Mouse (Mus musculus) limb, embryonic 12.5 days (tissue): ENCODE measurements at regions not wholly inside any gene's neighbourhood (a gene's known extent, or its start where the extent isn't known, plus 50 kb on each side); places are given as distances from the start of the nearest gene placed in this dataset.

ENCODE experiments used
- ATAC-seq: fragments of 200-750 bp; cut with Nextera tagmentation; 2 replicates; pipeline ENCODE4 v1.8.0; 2017; ENCODE audit warnings: low read depth, moderate TSS enrichment; ENCODE audit not compliant: insufficient number of reproducible peaks, insufficient read depth, low FRiP score, low TSS enrichment
- H3K27ac ChIP-seq: fragments of 300-500 bp; sonication (generic); 2 replicates; pipeline ENCODE4 v1.5.1; 2016; ENCODE audit warnings: mild to moderate bottlenecking, moderate library complexity
- H3K27me3 ChIP-seq: fragments of 300-500 bp; sonication (generic); 2 replicates; pipeline ENCODE4 v1.6.1; 2016; ENCODE audit warnings: mild to moderate bottlenecking, moderate library complexity
- H3K36me3 ChIP-seq: fragments of 300-500 bp; sonication (generic); 2 replicates; pipeline ENCODE4 v1.6.1; 2016; ENCODE audit warnings: mild to moderate bottlenecking, moderate library complexity
- H3K4me1 ChIP-seq: fragments of 300-500 bp; sonication (generic); replicated peaks from 2 replicates; pipeline ENCODE4 v1.6.1; 2016
- H3K4me2 ChIP-seq: fragments of 300-500 bp; sonication (generic); 2 replicates; pipeline ENCODE4 v1.6.1; 2016; ENCODE audit warnings: mild to moderate bottlenecking, moderate library complexity
- H3K4me3 ChIP-seq: fragments of 300-500 bp; sonication (generic); replicated peaks from 2 replicates; pipeline ENCODE4 v1.5.1; 2016; ENCODE audit warnings: mild to moderate bottlenecking
- H3K9ac ChIP-seq: fragments of 300-500 bp; sonication (generic); replicated peaks from 2 replicates; pipeline ENCODE4 v1.6.1; 2016; ENCODE audit warnings: mild to moderate bottlenecking, moderate library complexity
- H3K9me3 ChIP-seq: fragments of 300-500 bp; sonication (generic); 2 replicates; pipeline ENCODE4 v1.6.1; 2016; ENCODE audit warnings: mild to moderate bottlenecking, moderate library complexity
- WGBS: fragments of 180-500 bp; shearing (Covaris S2); methylation state at CpG from one replicate; pipeline ENCODE4 v1.1.7; 2016; 5-methylcytosine and 5-hydroxymethylcytosine counted together

- Histone ChIP-seq H3K4me3 (no peak overlapping the region), H3K9me3 (no peaks in the 10 kb centered on the region), H3K27ac (no peak overlapping the region), H3K27me3 (no peaks in the 10 kb centered on the region), H3K4me1 (peaks cover 17% of the 10 kb centered on the region), H3K4me2 (no peak overlapping the region), H3K9ac (no peak overlapping the region), H3K36me3 (no peaks in the 10 kb centered on the region)
- 31% methylated on average over 5 of the region's 5 CpGs for WGBS
- ATAC-seq = no peak
Measured at GRCm38 (mm10) chr2:73041475-73041874, 55.0 kb upstream of the Gm11084 start.

DNA sequence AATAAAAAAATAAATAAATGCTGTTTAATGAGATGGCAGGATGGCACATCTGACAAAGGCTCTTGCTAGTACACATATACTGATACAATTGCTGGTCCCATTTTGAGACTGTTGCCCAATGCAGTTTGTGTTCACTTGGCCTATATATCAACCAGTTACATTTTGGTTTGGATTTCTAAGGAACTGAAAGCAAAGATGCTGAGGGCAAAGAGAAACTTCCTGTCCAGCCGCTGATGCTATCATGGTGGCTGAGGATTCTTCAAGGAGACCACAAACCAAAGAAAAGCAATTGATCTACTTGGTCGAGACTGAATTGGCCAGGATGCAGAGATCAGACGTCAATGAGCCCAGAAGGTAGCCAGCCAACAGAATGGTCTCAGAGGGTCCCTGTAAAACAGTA is 53.5 kb upstream of the Gm11084 start:
- WGBS = 74% methylated on average over 3 of the region's 3 CpGs
- H3K4me2 ChIP-seq = no peak overlapping the region
- H3K27ac ChIP-seq = no peak overlapping the region
- H3K27me3 ChIP-seq = no peaks in the 10 kb centered on the region
- H3K36me3 ChIP-seq = no peaks in the 10 kb centered on the region
- no peak for ATAC-seq
- H3K4me1 ChIP-seq = peaks cover 12% of the 10 kb centered on the region
- no peak overlapping the region for H3K9ac ChIP-seq
- H3K9me3 ChIP-seq = no peaks in the 10 kb centered on the region
- no peak overlapping the region for H3K4me3 ChIP-seq

GRCm38 (mm10) chr2:73039300-73039699 is 52.8 kb upstream of the Gm11084 start:
- Histone ChIP-seq H3K36me3 (no peaks in the 10 kb centered on the region), H3K9me3 (no peaks in the 10 kb centered on the region), H3K27me3 (no peaks in the 10 kb centered on the region), H3K4me2 (no peak overlapping the region), H3K4me3 (no peak overlapping the region), H3K4me1 (peaks cover 12% of the 10 kb centered on the region), H3K27ac (no peak overlapping the region), H3K9ac (no peak overlapping the region)
- 59% methylated on average over 2 of the region's 2 CpGs for WGBS
- no peak for ATAC-seq

DNA sequence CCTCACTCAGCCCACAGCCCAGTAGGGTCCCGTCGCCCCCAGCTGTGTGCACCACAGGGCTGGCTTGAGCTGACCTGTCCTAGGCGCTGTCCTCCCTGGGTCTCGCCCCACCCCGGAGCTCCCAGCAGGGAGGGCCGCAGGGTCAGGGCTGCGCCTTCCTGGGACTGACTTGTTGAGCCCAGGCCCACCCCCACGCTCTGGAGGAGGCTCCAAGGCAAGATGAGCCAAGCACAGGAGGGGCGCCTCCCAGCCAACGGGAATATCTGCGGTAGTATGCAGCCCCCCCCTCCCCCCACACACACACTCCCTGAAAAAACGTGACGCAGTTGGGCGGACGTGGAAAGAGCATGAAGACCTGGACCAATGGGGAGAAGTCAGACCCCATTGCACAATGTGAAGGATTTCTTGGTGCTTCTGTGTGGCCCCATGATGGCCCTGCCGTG is 51.8 kb upstream of the Gm11084 start:
- Histone ChIP-seq H3K4me3 (peak overlapping the region; percentile 17), H3K4me1 (peaks cover 12% of the 10 kb centered on the region), H3K36me3 (no peaks in the 10 kb centered on the region), H3K4me2 (peak overlapping the region; percentile 44), H3K27ac (no peak overlapping the region), H3K9ac (no peak overlapping the region), H3K9me3 (no peaks in the 10 kb centered on the region), H3K27me3 (no peaks in the 10 kb centered on the region)
- no peak for ATAC-seq
- 15% methylated on average over 16 of the region's 16 CpGs for WGBS

GRCm38 (mm10) chr2:73037266-73038046 is 50.9 kb upstream of the Gm11084 start:
- Histone ChIP-seq H3K9me3 (no peaks in the 10 kb centered on the region), H3K9ac (no peak overlapping the region), H3K36me3 (no peaks in the 10 kb centered on the region), H3K4me2 (peak overlapping the region; percentile 44; the same call in 1 of the 2 replicates), H3K4me3 (no peak overlapping the region), H3K4me1 (peaks cover 12% of the 10 kb centered on the region), H3K27me3 (no peaks in the 10 kb centered on the region), H3K27ac (no peak overlapping the region)
- 55% methylated on average over 13 of the region's 13 CpGs for WGBS
- ATAC-seq = no peak
